Mouse (Mus musculus) thymus, adult 2 months (tissue): Measurements from ENCODE around the gene Zfp202. TPM values are rescaled to one million over a fixed set of nuclear protein-coding genes. Genes with fewer than 3 reads are reported as not detected.

ENCODE experiments used
- DNase-seq: peaks from one replicate; pipeline ENCODE4 v3.0.0; 2021
- H3K27ac ChIP-seq: fragments of 200-500 bp; 2 replicates; pipeline ENCODE4 v1.5.1; 2012; ENCODE audit warnings: low read length, control low read depth; ENCODE audit not compliant: control insufficient read depth, insufficient read depth
- H3K27me3 ChIP-seq: fragments of 200-500 bp; 2 replicates; pipeline ENCODE4 v1.6.1; 2012; ENCODE audit warnings: mild to moderate bottlenecking, low read length, moderate library complexity, mixed read lengths; ENCODE audit not compliant: control insufficient read depth, insufficient read depth
- H3K36me3 ChIP-seq: fragments of 200-500 bp; 2 replicates; pipeline ENCODE4 v1.6.1; 2012; ENCODE audit warnings: mild to moderate bottlenecking, low read length, moderate library complexity; ENCODE audit not compliant: control insufficient read depth, insufficient read depth
- H3K4me1 ChIP-seq: fragments of 200-500 bp; replicated peaks from 2 replicates; pipeline ENCODE4 v1.6.1; 2012; ENCODE audit warnings: low read length; ENCODE audit not compliant: control insufficient read depth, insufficient read depth
- H3K4me3 ChIP-seq: fragments of 200-500 bp; 2 replicates; pipeline ENCODE4 v1.5.1; 2012; ENCODE audit warnings: mild to moderate bottlenecking, low read length, control low read depth, moderate library complexity; ENCODE audit not compliant: control insufficient read depth, insufficient read depth
- CTCF ChIP-seq: fragments of 200-500 bp; IDR thresholded peaks from 2 replicates; pipeline ENCODE4 v1.5.1; 2012; ENCODE audit warnings: mild to moderate bottlenecking, control low read depth, low read length, moderate library complexity, borderline replicate concordance; ENCODE audit not compliant: control insufficient read depth, poor library complexity, insufficient read depth; ENCODE audit errors: extremely low read depth
- POLR2A ChIP-seq: fragments of 200-500 bp; IDR thresholded peaks from 2 replicates; pipeline ENCODE4 v1.6.1; 2012; ENCODE audit warnings: mild to moderate bottlenecking, low read length, control low read depth, moderate library complexity; ENCODE audit not compliant: control insufficient read depth, poor library complexity, insufficient read depth; ENCODE audit errors: extremely low read depth
- WGBS: fragments of 180-500 bp; shearing (Covaris S2); methylation state at CpG from one replicate; pipeline ENCODE4 v1.1.7; 2018; 5-methylcytosine and 5-hydroxymethylcytosine counted together
- polyA plus RNA-seq: library from polyadenylated mRNA; depleted of rRNA; stranded (reverse); fragments of >200 nt; gene quantifications from 2 replicates; pipeline ENCODE4 v1.2.3, GENCODE M21; 2012; rRNA removed

The Zfp202 gene
- polyA plus RNA-seq, 1 experiment, result 0.74 TPM

DNA sequence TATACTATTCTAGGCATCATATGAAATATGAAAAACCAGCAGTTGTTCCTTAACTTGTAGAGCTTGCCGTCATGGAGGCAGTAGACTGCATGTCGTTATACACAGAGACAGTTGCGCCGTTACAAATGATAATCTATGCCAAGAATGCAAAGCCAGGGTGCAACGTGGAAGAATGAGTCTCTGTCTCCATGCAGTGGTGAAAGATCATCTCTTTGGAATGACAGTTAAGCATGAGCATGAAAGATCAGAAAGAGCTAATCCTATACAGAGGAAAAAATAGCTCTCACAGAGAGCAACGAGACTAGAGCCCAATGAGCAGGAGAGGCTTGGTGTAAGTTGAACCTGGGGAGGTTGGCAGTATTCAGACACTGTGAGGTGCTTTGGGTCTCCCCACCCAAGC is 54.6 kb downstream of the Zfp202 start:
- H3K27me3 ChIP-seq, result no peaks in the 10 kb centered on the region
- no peaks in the 10 kb centered on the region for H3K36me3 ChIP-seq
- H3K27ac ChIP-seq, result no peak overlapping the region
- no peak for DNase-seq
- H3K4me1 ChIP-seq, result no peaks in the 10 kb centered on the region
- no peak overlapping the region for H3K4me3 ChIP-seq
- TF ChIP-seq POLR2A, result no peak
- TF ChIP-seq CTCF, result no peak
- 91% methylated on average over 6 of the region's 6 CpGs for WGBS

GRCm38 (mm10) chr9:40249106-40249505 is 57.0 kb downstream of the Zfp202 start:
- no peaks in the 10 kb centered on the region for H3K36me3 ChIP-seq
- DNase-seq, result no peak

GRCm38 (mm10) chr9:40252459-40252858 is 60.3 kb downstream of the Zfp202 start:
- H3K27me3 ChIP-seq, result no peaks in the 10 kb centered on the region
- no peak for DNase-seq
- H3K36me3 ChIP-seq, result no peaks in the 10 kb centered on the region
- no peak overlapping the region for H3K27ac ChIP-seq
- H3K4me1 ChIP-seq, result no peaks in the 10 kb centered on the region
- 56% methylated on average over 3 of the region's 3 CpGs for WGBS
- no peak overlapping the region for H3K4me3 ChIP-seq
- TF ChIP-seq CTCF (no peak), POLR2A (no peak)

More at GRCm38 (mm10) chr9:40249106-40249505, 57.0 kb downstream of the Zfp202 start:
- WGBS, result 75% methylated on average over 1 of the region's 1 CpGs
- Histone ChIP-seq H3K4me1 (no peaks in the 10 kb centered on the region), H3K4me3 (no peak overlapping the region), H3K27ac (no peak overlapping the region), H3K27me3 (no peaks in the 10 kb centered on the region)
- no peak for TF ChIP-seq CTCF
- TF ChIP-seq POLR2A, result no peak

Other genes with a start within 250 kb of the Zfp202 start
- not detected in 2 replicates for gene Olfr975, start 240.3 kb upstream of the Zfp202 start, polyA plus RNA-seq
- not detected in 2 replicates for gene Olfr976, start 231.2 kb upstream of the Zfp202 start, polyA plus RNA-seq
- not detected in 2 replicates for gene Olfr978, start 200.2 kb upstream of the Zfp202 start, polyA plus RNA-seq
- gene Olfr979, start 188.9 kb upstream of the Zfp202 start, polyA plus RNA-seq, result not detected in 2 replicates
- gene Olfr980, start 182.7 kb upstream of the Zfp202 start, polyA plus RNA-seq, result not detected in 2 replicates
- gene Olfr981, start 170.9 kb upstream of the Zfp202 start, polyA plus RNA-seq, result not detected in 2 replicates
- gene Olfr982, start 118.5 kb upstream of the Zfp202 start, polyA plus RNA-seq, result not detected in 2 replicates
- gene Olfr983, start 98.7 kb upstream of the Zfp202 start, polyA plus RNA-seq, result not detected in 2 replicates
- not detected in 2 replicates for gene Olfr984, start 78.1 kb upstream of the Zfp202 start, polyA plus RNA-seq
- not detected in 2 replicates for gene Olfr985, start 62.1 kb upstream of the Zfp202 start, polyA plus RNA-seq
- gene Tmem225, start 44.2 kb upstream of the Zfp202 start, polyA plus RNA-seq, result not detected in 2 replicates
- gene Olfr986, start 11.4 kb upstream of the Zfp202 start, polyA plus RNA-seq, result not detected in 2 replicates
- gene Scn3b, start 76.9 kb downstream of the Zfp202 start, polyA plus RNA-seq, result 1.3 and 1.5 TPM in 2 replicates